Mouse (Mus musculus) ovary, postnatal 10 days (tissue): ENCODE measurements at regions not wholly inside any gene's neighbourhood (a gene's known extent, or its start where the extent isn't known, plus 50 kb on each side); places are given as distances from the start of the nearest gene placed in this dataset.

Experiments
- DNase-seq: peaks from one replicate; pipeline ENCODE4 v3.0.0; 2022; ENCODE audit warnings: low spot score

DNA sequence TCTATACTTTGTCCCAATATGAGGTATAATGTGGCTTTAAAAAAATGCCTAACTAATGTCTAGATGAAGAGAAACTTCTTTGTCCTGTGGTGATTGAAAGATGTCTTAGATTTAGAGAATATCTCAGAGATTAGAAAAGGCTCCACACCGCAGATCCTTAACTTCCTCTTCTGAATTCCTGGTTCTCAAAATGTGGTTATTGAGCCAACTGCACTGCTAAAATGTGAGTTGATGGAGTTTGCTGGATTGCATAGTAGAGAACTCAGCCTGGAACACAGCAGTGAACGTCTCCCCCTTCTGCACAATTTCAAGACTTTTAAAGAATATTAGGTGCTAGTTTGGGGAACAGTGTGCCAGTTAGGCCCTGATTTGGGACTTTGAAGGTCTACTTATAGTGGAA, 312.7 kb upstream of the Cd180 start:
- no peak for DNase-seq

DNA sequence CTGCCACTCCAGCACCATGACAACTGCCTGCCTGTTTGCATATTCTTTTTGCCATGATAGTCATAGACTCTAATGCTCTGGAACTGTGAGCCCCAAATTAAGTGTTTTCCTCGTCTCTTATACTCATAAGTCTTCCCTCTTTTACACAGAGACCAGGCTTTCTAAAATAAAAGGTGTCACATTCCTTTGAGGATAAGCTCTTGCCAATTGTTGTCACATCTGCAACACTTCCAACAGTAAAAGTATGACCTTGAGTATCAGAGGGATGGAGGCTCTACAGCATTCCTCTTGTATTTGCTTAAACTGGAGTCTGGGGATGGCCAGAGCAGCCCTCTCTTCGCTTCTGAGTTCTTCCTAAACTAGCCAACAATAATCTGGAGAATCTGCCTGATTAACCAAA, 301.4 kb upstream of the Cd180 start:
- DNase-seq = no peak

DNA sequence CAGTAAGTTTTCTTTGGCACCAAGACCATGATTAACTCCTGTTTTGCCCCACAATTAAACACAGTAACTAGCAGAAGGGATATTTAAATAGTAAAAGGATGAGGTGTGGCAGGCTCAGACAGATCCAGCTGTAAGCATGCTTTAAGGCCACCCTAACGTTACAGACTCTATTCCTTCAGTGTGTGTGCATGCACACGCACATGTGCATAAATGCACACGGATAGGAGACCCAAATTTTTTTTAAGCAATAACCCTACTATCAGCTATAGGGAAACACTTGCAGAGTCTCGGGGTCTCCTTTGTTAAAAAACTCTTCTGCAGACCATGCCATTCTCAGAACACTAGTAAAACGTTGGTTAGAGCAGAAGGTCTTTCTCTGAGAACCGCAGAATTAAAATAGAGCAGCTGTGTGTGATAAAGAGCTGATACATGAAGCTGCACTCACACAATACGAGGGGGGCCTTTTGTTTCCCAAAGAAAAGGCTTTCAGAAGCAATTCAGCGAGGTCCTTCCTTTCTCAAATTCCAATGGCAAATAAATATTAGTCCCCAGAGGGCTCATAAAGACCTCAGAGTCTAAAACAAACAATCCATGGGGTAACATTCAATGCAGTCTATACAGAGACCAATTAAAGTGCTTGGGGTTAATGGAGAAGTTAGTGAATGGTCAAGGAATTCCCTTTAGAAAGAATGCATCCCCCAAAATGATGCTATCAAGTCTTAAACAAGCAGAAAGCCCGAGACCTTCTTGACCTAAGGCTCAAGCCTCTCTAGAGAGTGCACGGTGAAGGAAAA, 300.3 kb upstream of the Cd180 start:
- no peak for DNase-seq

DNA sequence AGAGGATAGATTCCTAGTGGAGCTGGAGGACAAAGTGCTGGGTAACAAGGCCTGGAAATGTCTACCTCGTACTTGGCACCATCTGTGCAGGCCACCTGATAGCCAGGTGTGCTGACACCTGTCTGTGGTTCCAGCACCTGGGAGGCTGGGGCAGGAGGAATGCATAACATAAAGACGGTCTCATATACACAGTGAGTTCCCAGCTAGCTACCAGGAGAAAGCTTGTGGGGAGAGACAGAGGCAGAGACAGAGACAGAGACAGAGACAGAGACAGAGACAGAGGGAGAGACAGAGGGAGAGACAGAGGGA, 299.7 kb upstream of the Cd180 start:
- no peak for DNase-seq

DNA sequence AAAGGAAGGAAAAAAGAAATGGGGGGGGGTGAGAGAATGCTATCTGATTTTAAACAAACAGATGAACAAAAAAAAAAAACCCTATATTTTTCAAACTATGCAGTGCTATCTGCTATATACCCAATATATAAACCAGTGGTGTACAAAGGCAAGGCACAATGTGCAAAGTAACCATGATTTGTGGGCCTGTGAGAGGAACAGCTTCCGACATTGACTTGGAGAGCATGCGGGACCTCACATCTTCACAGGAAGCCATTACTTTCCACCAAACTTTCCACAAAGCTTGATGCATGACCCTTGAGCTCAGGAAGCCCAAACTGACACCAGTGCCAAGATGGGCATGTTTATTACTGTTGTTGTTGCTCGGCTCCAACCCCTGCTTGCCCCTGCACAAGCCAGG, 299.3 kb upstream of the Cd180 start:
- no peak for DNase-seq

DNA sequence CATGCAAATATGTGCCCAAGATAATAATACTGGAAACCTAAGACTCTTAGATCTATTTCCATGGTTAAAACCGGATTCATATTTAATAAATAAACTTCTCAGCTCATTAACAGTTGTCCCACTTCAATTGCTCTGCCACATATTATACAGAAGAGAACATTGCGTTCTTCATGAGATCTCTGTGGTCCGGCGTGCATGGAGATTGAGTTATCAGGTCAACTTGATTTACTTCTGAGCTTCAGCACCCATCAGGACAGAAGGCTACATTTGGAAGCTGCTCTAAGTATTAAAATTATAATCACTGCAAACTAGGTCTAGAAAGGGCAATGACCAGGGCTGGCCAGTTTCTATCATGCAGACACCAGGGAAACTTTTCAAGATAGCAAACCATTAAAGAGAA, 295.9 kb upstream of the Cd180 start:
- no peak for DNase-seq

DNA sequence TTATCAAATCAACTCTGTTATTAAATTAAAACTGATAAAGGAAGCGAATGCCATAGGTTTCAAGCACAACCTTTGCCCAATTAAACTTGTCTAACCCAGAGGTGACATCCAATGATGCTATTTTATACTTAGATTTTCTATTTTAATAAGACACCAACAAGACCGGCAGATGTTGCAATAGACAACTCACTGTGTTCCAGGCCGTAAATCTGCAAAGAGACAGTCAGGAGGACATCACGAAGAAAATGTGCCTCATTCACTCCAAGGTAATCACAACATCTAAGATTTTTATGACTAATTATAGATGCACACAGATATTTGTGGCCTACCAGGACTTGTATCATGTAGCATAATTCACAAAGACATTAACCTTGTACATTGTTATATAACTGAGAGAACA, 281.5 kb upstream of the Cd180 start:
- no peak for DNase-seq

DNA sequence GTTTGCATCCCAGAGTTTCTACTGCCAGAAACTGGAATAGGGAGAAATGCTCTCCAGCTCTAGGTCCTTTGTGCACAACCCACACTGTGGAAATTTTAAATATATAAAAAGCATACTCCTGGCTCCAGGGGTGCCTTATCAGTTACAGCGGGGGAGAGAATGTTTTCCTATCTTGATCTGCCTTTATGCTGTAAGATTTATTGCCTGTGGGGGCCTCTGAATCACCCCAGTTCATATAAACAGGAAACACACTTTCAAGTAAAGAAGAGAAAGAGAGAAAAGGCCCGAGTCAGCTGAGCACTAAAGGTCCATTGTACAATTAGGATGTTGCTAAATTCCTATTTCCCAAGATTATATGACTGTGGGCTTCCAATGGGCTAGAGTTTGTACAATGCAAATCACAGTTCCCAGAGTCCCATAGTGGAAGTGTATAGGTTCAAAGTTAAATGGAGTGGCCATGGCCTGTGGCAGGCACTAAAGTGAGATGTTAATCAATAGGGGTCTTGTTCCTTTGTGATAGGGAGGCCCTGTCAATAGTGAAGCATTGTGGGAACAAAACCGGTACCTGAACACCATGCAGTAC, 258.9 kb upstream of the Cd180 start:
- DNase-seq = no peak

DNA sequence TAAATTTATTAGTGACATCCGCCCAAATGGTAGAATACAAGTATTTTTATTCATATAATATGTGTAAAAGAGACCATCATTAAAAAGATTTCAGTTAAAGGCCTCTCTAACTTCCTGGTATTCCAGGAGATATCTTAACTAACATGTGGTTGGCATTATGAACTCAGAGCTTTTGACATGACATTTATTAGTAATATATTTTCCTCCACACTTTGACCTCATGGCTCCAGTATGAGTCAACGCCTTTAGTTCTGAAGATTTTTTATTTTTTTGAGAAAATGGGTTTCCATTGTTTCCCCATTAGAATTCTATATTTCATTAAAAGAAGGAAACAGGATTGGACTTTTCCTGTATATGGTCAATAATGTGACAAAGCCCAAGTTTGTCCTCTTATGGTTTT, 250.7 kb upstream of the Cd180 start:
- DNase-seq = no peak

DNA sequence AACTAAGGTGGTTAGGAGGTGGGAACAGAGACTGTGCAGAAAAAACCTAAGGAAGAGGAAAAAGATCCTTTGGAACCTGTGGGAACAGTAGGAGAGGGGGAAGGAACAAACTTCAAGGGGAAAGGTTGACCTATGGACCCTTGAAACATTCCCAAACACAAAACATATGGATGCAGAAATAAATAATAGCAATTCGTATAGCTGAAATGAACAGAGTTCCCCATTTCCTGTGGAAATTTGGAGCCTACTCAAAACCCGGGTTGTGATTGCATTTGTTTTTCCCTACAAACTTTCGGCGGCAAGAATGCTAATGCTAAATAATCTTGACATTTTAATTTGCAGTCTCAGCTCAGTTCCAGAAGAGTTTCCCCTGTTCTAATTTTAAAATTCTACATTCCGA, 246.0 kb upstream of the Cd180 start:
- no peak for DNase-seq

DNA sequence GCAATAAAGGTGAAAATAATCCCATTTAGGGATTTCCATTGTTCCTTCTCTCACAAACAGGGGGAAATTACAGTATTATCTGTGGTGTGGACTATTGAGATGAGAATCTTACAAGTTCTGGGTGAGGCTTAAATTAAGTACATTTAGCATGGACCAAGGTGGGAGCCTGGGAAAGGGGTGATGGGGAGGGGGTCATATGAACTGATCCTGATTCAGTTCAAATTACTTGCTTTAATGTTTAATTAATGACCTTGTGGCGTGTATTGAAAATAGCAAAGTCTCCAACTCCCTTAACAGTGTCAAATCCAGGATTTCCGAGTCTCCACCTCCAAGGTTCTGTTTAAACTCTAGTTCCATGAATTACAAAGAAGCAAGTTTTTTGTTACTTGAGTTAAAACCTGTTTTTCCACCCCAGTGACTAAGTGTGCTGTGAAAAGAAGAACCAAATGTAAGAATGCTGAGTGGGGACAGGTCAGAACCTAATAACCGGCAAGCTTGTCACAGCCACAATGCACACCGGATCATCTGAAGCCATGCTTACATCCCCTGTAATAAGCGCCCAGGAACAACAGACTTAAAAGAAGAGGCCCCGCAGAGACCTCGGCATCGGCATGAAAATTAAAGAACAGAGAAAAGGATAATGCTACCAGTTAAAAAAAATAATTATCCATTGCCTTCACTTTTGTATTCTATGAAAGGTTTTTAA, 243.8 kb upstream of the Cd180 start:
- no peak for DNase-seq

DNA sequence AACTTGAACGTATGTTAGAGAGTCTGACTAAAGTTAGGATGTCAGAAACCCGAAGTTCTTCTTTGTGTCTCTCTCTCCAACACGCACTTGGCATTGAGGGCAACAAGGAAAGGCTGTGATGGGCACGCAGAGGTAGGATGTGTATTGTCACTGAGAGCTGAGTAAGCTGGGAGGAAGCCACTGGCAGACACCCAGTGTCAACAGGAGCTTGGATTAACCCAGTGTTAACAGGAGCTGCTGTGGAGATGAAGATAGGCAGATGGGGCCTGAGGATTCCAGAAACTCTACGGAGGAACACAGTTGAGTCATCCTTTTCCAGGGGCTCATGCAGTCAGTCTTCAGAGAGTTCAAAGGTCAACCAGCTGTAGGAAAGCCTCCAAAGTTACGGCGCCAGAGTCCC, 242.2 kb upstream of the Cd180 start:
- no peak for DNase-seq

DNA sequence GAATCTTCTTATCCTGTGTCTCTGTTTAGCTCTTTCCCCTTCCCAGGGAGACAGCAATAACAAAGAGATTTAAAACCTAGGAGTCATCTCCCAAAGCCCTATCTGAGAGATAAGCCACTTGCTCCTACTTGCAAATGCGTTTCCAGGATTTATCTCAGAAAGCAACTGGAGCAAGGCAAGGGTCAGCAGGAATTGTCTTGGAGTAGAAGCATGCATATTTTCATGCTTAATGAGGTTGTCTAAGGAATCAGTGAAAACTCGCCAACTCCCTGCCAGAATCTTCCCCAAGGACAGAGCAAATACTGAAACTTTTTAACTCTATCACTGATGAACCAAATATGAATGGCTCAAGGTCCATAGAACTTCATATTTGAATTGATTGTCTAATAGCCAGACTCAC, 234.6 kb upstream of the Cd180 start:
- DNase-seq = no peak

DNA sequence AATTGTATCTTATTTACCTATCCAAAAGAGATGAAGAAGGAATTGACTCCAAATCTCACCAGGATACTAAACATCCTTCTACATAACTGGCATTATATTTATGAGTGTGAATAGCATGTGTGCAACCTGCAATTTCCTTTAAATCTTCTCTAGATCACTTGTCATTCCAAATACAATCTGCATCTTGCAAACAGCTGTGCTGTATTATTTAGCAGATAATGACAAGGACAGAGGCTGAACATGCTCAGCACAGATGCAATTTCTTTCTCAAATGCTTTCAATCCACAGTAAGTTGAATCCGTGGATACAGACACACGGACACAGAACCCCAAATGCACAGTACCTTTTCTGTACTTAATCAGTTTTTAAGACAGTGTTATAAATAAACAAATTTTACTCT, 229.4 kb upstream of the Cd180 start:
- DNase-seq = no peak

DNA sequence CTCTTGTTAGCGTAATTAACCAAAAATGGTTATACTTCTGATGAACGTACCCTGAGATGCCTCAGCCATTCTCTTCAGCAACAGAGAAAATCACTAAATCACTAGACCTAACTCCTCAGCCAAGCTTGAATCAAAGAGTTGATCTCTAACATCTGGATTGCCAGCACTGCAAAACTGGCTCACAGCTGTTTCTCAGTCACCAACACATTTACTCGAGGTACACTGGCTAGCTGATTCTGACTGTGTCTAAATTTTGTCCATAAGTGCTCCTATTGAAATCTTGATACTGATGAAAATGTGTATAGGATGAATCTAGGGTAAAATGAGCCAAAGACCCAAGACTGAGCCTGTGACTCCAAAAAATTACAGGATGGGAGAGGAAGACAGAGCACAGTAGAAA, 211.5 kb upstream of the Cd180 start:
- no peak for DNase-seq

DNA sequence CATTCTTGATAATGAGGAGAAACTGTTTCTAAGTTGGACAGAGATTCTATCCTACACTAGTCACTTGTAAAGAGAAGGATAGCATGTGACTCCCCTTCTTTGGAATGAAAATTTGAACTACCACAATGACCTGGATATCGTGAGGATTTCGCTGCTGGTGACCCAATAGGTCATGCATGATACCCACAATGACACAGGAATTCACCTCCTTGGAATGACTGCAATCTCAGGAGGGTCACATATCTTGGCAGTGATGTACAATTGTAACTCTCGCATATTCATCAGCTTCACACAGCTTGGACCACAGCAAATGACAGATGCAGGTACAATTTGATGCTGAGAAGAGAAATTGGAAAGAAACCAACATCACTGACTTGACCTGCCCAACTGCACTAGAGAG, 210.9 kb upstream of the Cd180 start:
- no peak for DNase-seq

DNA sequence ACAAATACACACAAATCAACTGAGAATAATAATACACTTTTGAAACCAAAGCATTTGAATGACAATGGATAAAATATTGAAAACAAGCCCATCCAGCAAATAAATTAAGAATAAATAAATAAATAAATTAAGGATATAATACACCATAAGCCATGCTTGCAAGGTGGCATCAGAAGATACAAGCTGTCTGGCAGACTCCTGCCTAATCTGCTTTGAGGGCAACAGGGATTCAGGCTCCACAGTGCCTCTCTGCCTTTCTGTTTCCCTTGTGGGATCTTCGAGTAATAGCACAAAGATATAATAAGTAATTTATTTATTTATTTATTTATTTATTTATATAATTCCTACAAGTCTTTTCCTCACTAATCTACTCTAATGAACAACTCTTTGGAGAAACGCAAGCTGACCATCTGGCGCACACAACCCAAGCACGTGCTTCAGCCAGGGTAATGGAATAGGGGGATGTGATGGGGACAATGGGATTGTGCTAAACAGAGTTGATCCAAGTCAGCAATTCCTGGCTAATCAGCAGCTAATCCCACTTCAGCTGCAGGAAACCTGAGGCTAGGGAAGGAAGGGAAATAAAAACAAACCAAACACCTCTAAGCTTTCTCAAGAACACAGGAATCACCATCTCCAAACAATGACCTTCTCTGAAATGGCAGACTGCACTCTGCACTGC, 205.8 kb upstream of the Cd180 start:
- no peak for DNase-seq

DNA sequence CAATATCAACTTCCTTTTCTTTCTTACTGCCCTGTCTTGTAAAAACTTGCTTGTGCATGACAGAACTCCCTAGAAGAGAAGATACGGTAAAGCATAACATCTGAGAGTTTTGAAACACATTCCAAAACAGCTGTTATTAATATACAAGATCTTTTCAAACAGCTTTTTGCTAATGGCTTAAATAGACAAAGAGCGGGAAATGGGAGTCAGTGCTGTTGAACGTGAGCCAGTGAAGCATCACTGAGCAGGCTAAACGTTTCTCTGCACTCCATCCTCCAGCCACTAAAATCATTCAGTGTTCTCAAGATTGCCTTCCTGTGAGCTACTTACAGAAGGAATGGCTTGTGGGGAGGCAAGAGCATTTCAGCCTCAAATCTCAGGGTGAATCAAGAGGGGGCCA, 202.0 kb upstream of the Cd180 start:
- DNase-seq = no peak

DNA sequence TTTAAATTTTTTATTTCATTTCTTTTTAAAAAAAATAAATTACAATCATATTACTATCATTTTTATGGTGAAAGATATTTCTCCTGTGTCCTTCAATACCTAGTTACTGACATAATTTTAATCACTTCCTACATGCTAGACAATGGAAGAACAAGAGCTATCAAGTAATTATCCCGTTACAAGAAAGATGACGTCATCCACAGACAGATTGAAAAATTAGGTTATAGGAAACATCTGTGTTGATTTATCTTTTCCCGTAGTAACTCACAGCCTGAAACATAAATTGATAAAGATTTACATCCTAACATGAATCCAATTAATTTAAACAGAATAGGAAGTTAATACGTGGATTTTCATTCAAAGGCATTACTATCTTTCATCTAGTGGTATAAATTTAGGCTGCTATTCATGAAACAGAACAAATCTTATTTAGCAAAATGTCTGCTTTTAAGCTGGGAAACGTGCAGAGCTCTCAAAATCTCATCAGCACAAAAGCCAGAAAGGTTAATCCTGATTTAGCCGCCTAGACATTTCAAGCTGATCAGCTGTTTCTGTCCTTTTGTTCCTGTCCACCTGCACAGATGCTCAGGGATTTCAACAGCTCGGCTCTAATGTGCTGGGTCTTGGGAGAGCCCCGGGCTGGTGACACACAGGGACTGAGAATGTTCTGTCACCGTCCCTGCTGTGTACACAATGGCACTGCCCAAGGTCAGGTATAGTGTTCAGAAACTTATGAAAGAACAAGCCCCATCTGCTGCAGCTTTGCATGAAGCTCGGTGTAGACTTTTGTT, 189.0 kb upstream of the Cd180 start:
- DNase-seq = no peak

DNA sequence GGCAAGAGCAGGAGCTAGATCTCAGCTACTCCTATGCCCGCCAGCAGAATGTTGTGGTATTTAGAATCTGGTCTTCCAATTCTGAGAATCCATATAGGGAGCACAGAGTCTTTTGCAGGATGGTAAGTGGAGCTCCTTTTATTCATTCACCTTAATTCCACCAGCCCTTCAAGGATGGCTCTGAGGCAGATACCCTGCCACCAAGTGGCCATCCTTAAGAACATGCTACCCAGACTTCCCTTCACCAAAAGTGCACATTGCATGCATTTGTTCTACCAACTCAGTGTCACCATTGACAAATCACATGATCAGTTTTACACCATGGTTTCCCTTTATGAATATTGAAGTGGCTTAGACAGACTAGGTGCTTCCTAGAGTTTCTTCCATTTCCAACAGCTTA, 186.1 kb upstream of the Cd180 start:
- DNase-seq = no peak

DNA sequence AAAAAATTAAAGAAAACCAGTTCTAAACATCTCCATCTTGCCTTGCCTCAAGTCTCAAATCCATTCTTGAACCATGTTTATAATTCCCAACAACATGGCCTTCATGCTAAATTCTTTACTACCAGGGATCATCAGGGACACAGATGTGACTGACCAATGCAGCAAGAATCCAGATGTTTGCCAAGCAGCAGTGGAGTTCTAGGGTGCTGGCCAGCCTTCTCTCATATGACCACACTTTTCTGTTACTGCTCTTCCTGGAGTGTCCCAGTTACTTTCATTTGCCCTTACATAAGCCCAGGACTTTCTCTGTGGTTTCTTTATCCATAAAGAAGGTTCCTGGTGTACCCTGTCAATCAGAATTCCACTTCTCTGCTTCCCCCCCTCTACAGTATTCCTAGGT, 185.4 kb upstream of the Cd180 start:
- no peak for DNase-seq

DNA sequence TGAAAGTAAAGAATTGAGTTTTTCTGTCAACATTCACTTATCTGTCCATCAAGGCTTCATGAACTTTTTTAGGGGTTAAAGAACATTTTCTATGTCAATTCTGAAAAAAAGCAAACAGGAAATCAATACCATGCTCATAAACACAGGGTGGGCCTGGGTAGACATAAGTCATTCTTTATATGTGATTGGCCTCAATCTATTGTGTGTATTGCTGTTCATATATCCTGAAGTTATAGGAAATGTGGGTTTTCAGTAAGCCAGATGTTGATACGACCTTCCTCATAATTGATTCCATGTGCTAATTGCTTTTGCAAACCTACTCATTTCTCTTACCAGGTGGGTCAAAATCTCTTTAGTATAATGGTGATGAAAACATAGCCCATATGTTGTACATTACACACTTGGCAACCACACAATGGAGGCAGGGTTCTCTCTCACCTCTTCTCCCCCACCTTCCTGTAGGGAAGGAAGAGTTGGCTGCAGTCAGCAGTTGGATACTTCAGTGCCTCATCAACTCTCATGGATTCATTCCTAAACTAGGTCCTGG, 182.6 kb upstream of the Cd180 start:
- no peak for DNase-seq
